Mouse (Mus musculus): ENCODE results near the gene Slc35e3. TPM values are rescaled to one million over a fixed set of nuclear protein-coding genes. Genes with fewer than 3 reads are reported as not detected.

Slc35e3 gene
- polyA plus RNA-seq, 1 experiment from 2014 or later, result 18.3 TPM

GRCm38 (mm10) chr10:117713466-117713865 is 32.7 kb downstream of the Slc35e3 start:
- Histone ChIP-seq H3K36me3 (ENCODE audit: control insufficient read depth, insufficient read depth, low read length) (no peaks in the 10 kb centered on the region), H3K4me3 (ENCODE audit: low read length) (no peak overlapping the region), H3K9me3 (ENCODE audit: control insufficient read depth, low read length) (no peaks in the 10 kb centered on the region), H3K4me2 (ENCODE audit: low read depth, low read length) (no peak overlapping the region), H3K27ac (ENCODE audit: low read length) (no peak overlapping the region), H3K4me1 (replicated peaks; ENCODE audit: control insufficient read depth, insufficient read depth, low read length) (peaks cover 19% of the 10 kb centered on the region), H3K9ac (ENCODE audit: low read length) (no peak overlapping the region), H3K27me3 (ENCODE audit: control insufficient read depth, insufficient read depth, low read depth, low read length) (no peaks in the 10 kb centered on the region)
- WGBS, result 89% methylated on average over 8 of the region's 8 CpGs
- no peak for ATAC-seq (ENCODE audit: low read depth)

- peaks cover 17% of the 10 kb centered on the region for H3K4me1 ChIP-seq (replicated peaks; ENCODE audit: control insufficient read depth, insufficient read depth, low read length)
- H3K27me3 ChIP-seq (ENCODE audit: control insufficient read depth, insufficient read depth, low read depth, low read length), result no peaks in the 10 kb centered on the region
- H3K4me2 ChIP-seq (ENCODE audit: low read depth, low read length), result no peak overlapping the region
- no peak overlapping the region for H3K27ac ChIP-seq (ENCODE audit: low read length)
- H3K9ac ChIP-seq (ENCODE audit: low read length), result no peak overlapping the region
- no peak for ATAC-seq (ENCODE audit: low read depth)
- no peaks in the 10 kb centered on the region for H3K9me3 ChIP-seq (ENCODE audit: control insufficient read depth, low read length)
- H3K36me3 ChIP-seq (ENCODE audit: control insufficient read depth, insufficient read depth, low read length), result 0 out of 2 replicates have a peak, but pooled peaks cover under 1% of the 10 kb centered on the region
- H3K4me3 ChIP-seq (ENCODE audit: low read length), result no peak overlapping the region
- WGBS, result 91% methylated on average over 9 of the region's 9 CpGs
Observed at GRCm38 (mm10) chr10:117712871-117713270, 33.3 kb downstream of the Slc35e3 start.

GRCm38 (mm10) chr10:117712191-117712754 is 33.9 kb downstream of the Slc35e3 start:
- H3K4me3 ChIP-seq (ENCODE audit: low read length), result no peak overlapping the region
- H3K27ac ChIP-seq (ENCODE audit: low read length), result no peak overlapping the region
- H3K36me3 ChIP-seq (ENCODE audit: control insufficient read depth, insufficient read depth, low read length), result peaks cover 5% of the 10 kb centered on the region; the same call in 1 of the 2 replicates
- peaks cover 13% of the 10 kb centered on the region for H3K4me1 ChIP-seq (replicated peaks; ENCODE audit: control insufficient read depth, insufficient read depth, low read length)
- H3K9me3 ChIP-seq (ENCODE audit: control insufficient read depth, low read length), result no peaks in the 10 kb centered on the region
- no peaks in the 10 kb centered on the region for H3K27me3 ChIP-seq (ENCODE audit: control insufficient read depth, insufficient read depth, low read depth, low read length)
- WGBS, result 86% methylated on average over 9 of the region's 9 CpGs
- ATAC-seq (ENCODE audit: low read depth), result no peak
- no peak overlapping the region for H3K9ac ChIP-seq (ENCODE audit: low read length)
- no peak overlapping the region for H3K4me2 ChIP-seq (ENCODE audit: low read depth, low read length)

DNA sequence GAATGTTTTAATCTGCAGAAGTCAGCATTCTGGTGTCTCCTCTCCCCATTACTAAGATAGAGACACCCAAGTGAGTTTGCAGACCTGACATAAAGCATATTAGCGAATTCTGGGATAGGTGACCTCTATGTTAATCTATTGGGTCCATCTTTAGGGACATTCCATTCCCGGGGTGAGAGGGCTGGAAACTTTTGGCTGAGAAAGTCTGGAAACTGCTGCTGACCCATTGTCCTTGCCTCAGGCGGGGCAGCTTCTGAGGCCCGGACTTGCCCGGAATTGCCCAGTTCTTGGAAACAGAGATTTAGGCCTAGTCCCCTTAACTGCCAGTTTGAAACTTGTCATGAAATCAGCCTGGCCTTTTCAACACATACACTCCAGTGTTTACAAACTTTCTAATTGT is 34.8 kb downstream of the Slc35e3 start:
- WGBS, result 61% methylated on average over 5 of the region's 5 CpGs
- H3K4me2 ChIP-seq (ENCODE audit: low read depth, low read length), result peak overlapping the region; percentile 74
- H3K27ac ChIP-seq (ENCODE audit: low read length), result no peak overlapping the region
- no peak for ATAC-seq (ENCODE audit: low read depth)
- no peaks in the 10 kb centered on the region for H3K9me3 ChIP-seq (ENCODE audit: control insufficient read depth, low read length)
- H3K9ac ChIP-seq (ENCODE audit: low read length), result peak overlapping the region; percentile 40; the same call in 1 of the 2 replicates
- H3K27me3 ChIP-seq (ENCODE audit: control insufficient read depth, insufficient read depth, low read depth, low read length), result no peaks in the 10 kb centered on the region
- H3K4me3 ChIP-seq (ENCODE audit: low read length), result peak overlapping the region; percentile 99
- H3K4me1 ChIP-seq (replicated peaks; ENCODE audit: control insufficient read depth, insufficient read depth, low read length), result peaks cover 15% of the 10 kb centered on the region
- H3K36me3 ChIP-seq (ENCODE audit: control insufficient read depth, insufficient read depth, low read length), result peaks cover 12% of the 10 kb centered on the region; the same call in 1 of the 2 replicates

DNA sequence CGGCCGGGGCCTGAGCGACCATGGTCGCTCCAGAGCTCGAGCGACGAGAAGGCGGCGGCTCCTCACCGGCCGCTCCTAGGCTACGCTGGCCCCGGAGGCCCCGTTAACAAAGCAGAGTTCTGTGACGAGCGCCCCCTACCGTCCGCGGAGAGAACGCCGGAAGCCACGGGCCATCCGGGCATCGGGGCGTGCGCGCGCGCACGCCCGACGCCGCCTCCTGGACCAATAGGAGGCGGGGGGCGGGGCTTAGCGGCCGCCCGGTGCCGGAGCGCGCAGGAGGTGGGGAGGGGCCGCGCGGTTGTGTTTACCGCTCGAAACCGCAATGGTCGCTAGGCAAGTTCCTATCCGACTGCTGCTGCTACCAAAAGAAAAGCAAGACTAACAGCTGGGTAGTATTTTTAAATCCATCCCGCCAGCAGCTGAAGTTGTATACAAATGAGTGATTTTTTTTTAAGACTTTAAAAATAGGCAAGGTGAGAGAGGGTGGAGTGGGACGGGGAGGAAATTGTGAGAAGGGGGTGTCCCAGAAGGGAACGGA is 35.5 kb downstream of the Slc35e3 start, which contains the start of gene Mdm2:
Gene Mdm2 (minus strand): TSS at position 155 of the 538 bp plus-strand sequence.
- Histone ChIP-seq H3K4me1 (replicated peaks; ENCODE audit: control insufficient read depth, insufficient read depth, low read length) (peaks cover 16% of the 10 kb centered on the region), H3K27me3 (ENCODE audit: control insufficient read depth, insufficient read depth, low read depth, low read length) (no peaks in the 10 kb centered on the region), H3K9ac (ENCODE audit: low read length) (peak within 1 kb of the TSS; percentile 100), H3K36me3 (ENCODE audit: control insufficient read depth, insufficient read depth, low read length) (peaks cover 15% of the 10 kb centered on the region; the same call in 1 of the 2 replicates), H3K4me2 (ENCODE audit: low read depth, low read length) (peak within 1 kb of the TSS; percentile 74), H3K9me3 (ENCODE audit: control insufficient read depth, low read length) (no peaks in the 10 kb centered on the region), H3K27ac (ENCODE audit: low read length) (peak within 1 kb of the TSS; percentile 98), H3K4me3 (ENCODE audit: low read length) (peak within 1 kb of the TSS; percentile 99)
- peak; percentile 89 for ATAC-seq (ENCODE audit: low read depth)
- under 1% methylated on average over 51 of the region's 52 CpGs for WGBS

DNA sequence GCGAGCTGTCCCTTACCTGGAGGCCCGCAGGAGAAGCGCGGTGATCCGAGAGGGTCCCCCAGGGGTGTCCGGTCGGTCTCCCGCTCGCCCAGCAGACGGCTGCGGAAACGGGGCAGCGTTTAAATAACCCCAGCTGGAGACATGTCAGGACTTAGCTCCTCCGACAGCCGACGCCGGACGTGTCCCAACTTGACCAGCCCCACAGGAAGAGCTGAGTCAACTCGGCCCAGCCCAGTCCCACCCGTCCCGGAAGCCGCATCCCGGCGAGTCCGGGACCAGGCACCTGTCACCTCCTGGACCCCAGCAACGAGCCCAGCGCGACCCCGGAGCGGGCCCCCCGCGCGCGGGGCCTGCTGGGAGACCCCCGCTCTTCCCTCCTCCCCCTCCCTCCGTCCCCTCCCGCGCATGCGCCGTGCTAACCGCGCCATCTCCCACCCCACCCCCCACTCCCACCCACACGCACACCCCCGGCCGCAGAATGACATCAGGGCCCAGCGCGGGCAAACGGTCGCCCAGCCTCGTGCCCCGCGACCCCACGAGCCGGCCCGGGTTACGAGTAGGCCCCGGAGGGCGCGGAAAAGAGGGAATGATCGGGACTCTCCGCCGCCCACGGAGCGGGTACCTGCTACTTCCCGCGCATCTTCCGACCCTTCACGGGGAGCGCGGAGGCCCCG is 36.1 kb downstream of the Slc35e3 start:
- peak; percentile 84 for ATAC-seq (ENCODE audit: low read depth)
- no peaks in the 10 kb centered on the region for H3K9me3 ChIP-seq (ENCODE audit: control insufficient read depth, low read length)
- H3K9ac ChIP-seq (ENCODE audit: low read length), result peak overlapping the region; percentile 100
- peak overlapping the region; percentile 99 for H3K4me3 ChIP-seq (ENCODE audit: low read length)
- WGBS, result under 1% methylated on average over 54 of the region's 71 CpGs
- H3K27ac ChIP-seq (ENCODE audit: low read length), result peak overlapping the region; percentile 98
- peaks cover 16% of the 10 kb centered on the region for H3K4me1 ChIP-seq (replicated peaks; ENCODE audit: control insufficient read depth, insufficient read depth, low read length)
- peaks cover 17% of the 10 kb centered on the region; the same call in 1 of the 2 replicates for H3K36me3 ChIP-seq (ENCODE audit: control insufficient read depth, insufficient read depth, low read length)
- no peaks in the 10 kb centered on the region for H3K27me3 ChIP-seq (ENCODE audit: control insufficient read depth, insufficient read depth, low read depth, low read length)
- H3K4me2 ChIP-seq (ENCODE audit: low read depth, low read length), result peak overlapping the region; percentile 65

GRCm38 (mm10) chr10:117709326-117709830 is 36.8 kb downstream of the Slc35e3 start:
- Histone ChIP-seq H3K9ac (ENCODE audit: low read length) (peak overlapping the region; percentile 100), H3K4me2 (ENCODE audit: low read depth, low read length) (peak overlapping the region; percentile 65), H3K4me3 (ENCODE audit: low read length) (peak overlapping the region; percentile 99), H3K36me3 (ENCODE audit: control insufficient read depth, insufficient read depth, low read length) (peaks cover 23% of the 10 kb centered on the region), H3K27me3 (ENCODE audit: control insufficient read depth, insufficient read depth, low read depth, low read length) (no peaks in the 10 kb centered on the region), H3K4me1 (replicated peaks; ENCODE audit: control insufficient read depth, insufficient read depth, low read length) (peaks cover 16% of the 10 kb centered on the region), H3K9me3 (ENCODE audit: control insufficient read depth, low read length) (no peaks in the 10 kb centered on the region), H3K27ac (ENCODE audit: low read length) (no peak overlapping the region)
- ATAC-seq (ENCODE audit: low read depth), result no peak
- WGBS, result 28% methylated on average over 12 of the region's 12 CpGs

- Histone ChIP-seq H3K27ac (ENCODE audit: low read length) (no peak overlapping the region), H3K36me3 (ENCODE audit: control insufficient read depth, insufficient read depth, low read length) (peaks cover 23% of the 10 kb centered on the region), H3K9ac (ENCODE audit: low read length) (0 out of 2 replicates have a peak overlapping the region, but pooled peaks have one; percentile 12), H3K4me3 (ENCODE audit: low read length) (peak overlapping the region; percentile 99), H3K4me2 (ENCODE audit: low read depth, low read length) (peak overlapping the region; percentile 65), H3K27me3 (ENCODE audit: control insufficient read depth, insufficient read depth, low read depth, low read length) (no peaks in the 10 kb centered on the region), H3K4me1 (replicated peaks; ENCODE audit: control insufficient read depth, insufficient read depth, low read length) (peaks cover 16% of the 10 kb centered on the region), H3K9me3 (ENCODE audit: control insufficient read depth, low read length) (no peaks in the 10 kb centered on the region)
- WGBS, result 73% methylated on average over 9 of the region's 9 CpGs
- ATAC-seq (ENCODE audit: low read depth), result no peak
Observed at GRCm38 (mm10) chr10:117708856-117709255, 37.3 kb downstream of the Slc35e3 start.

- no peak overlapping the region for H3K4me2 ChIP-seq (ENCODE audit: low read depth, low read length)
- 93% methylated on average over 2 of the region's 2 CpGs for WGBS
- peaks cover 25% of the 10 kb centered on the region for H3K36me3 ChIP-seq (ENCODE audit: control insufficient read depth, insufficient read depth, low read length)
- no peak overlapping the region for H3K27ac ChIP-seq (ENCODE audit: low read length)
- ATAC-seq (ENCODE audit: low read depth), result no peak
- H3K9me3 ChIP-seq (ENCODE audit: control insufficient read depth, low read length), result no peaks in the 10 kb centered on the region
- H3K4me1 ChIP-seq (replicated peaks; ENCODE audit: control insufficient read depth, insufficient read depth, low read length), result peaks cover 16% of the 10 kb centered on the region
- H3K4me3 ChIP-seq (ENCODE audit: low read length), result peak overlapping the region; percentile 99; the same call in 1 of the 2 replicates
- H3K27me3 ChIP-seq (ENCODE audit: control insufficient read depth, insufficient read depth, low read depth, low read length), result no peaks in the 10 kb centered on the region
- no peak overlapping the region for H3K9ac ChIP-seq (ENCODE audit: low read length)
Observed at GRCm38 (mm10) chr10:117708376-117708775, 37.8 kb downstream of the Slc35e3 start.

Measured in lung, embryonic 16.5 days (tissue).